Mouse (Mus musculus): ENCODE measurements around the gene Olfr976. TPM values are rescaled to one million over a fixed set of nuclear protein-coding genes. Genes with fewer than 3 reads are reported as not detected.
"Not testable (repeated sequence)": the region's sequence is repeated elsewhere in the genome, so short reads cannot be mapped to it uniquely, and the experiment has no call there.

The Olfr976 gene
- total RNA-seq (2022), result not detected

GRCm38 (mm10) chr9:39961033-39961432, at the start of gene Olfr976:
Olfr976 (minus strand) TSS chr9:39961133.
- not testable (repeated sequence) for DNase-seq (ENCODE audit: low spot score)

- DNase-seq (ENCODE audit: low spot score), result no peak
Measured at GRCm38 (mm10) chr9:40009482-40009881, 48.5 kb upstream of the Olfr976 start, which contains the start of gene Olfr980. Olfr980 (minus strand) TSS chr9:40009582.

- no peak for DNase-seq (ENCODE audit: low spot score)
Measured at GRCm38 (mm10) chr9:40003365-40003764, 42.4 kb upstream of the Olfr976 start, which contains the start of gene Olfr979. Olfr979 (minus strand) TSS chr9:40003465.

- no peak for DNase-seq (ENCODE audit: low spot score)
Measured at GRCm38 (mm10) chr9:39991813-39992212, 30.9 kb upstream of the Olfr976 start, which contains the start of gene Olfr978. Olfr978 (plus strand) TSS chr9:39992113.

GRCm38 (mm10) chr9:39976581-39977145, 15.7 kb upstream of the Olfr976 start:
- not testable (repeated sequence) for DNase-seq (ENCODE audit: low spot score)

- no peak for DNase-seq (ENCODE audit: low spot score)
Measured at GRCm38 (mm10) chr9:39951946-39952345, 9.0 kb downstream of the Olfr976 start, which contains the start of gene Olfr975. Olfr975 (minus strand) TSS chr9:39952046.

GRCm38 (mm10) chr9:39937201-39937600, 23.7 kb downstream of the Olfr976 start, which contains the start of gene Olfr974:
Olfr974 (plus strand) TSS chr9:39937501.
- no peak for DNase-seq (ENCODE audit: low spot score)

GRCm38 (mm10) chr9:39928837-39929236, 32.1 kb downstream of the Olfr976 start:
- not testable (repeated sequence) for DNase-seq (ENCODE audit: low spot score)

GRCm38 (mm10) chr9:39927975-39928836, 32.7 kb downstream of the Olfr976 start:
- DNase-seq (ENCODE audit: low spot score), result not testable (repeated sequence)

- DNase-seq (ENCODE audit: low spot score), result no peak
Measured at GRCm38 (mm10) chr9:39909939-39910338, 51.0 kb downstream of the Olfr976 start.

- DNase-seq (ENCODE audit: low spot score), result no peak
Measured at GRCm38 (mm10) chr9:39907036-39907435, 53.9 kb downstream of the Olfr976 start, which contains the start of gene Olfr229. Olfr229 (plus strand) TSS chr9:39907336.

- no peak for DNase-seq (ENCODE audit: low spot score)
Measured at GRCm38 (mm10) chr9:39905106-39905505, 55.8 kb downstream of the Olfr976 start.

Other genes with a start within 250 kb of the Olfr976 start
- not detected for gene Olfr965, start 249.8 kb downstream of the Olfr976 start, total RNA-seq (2022)
- not detected for gene Olfr150, start 230.2 kb downstream of the Olfr976 start, total RNA-seq (2022)
- gene Olfr967, start 214.9 kb downstream of the Olfr976 start, total RNA-seq (2022), result not detected
- gene Olfr968, start 177.9 kb downstream of the Olfr976 start, total RNA-seq (2022), result not detected
- not detected for gene Olfr969, start 170.2 kb downstream of the Olfr976 start, total RNA-seq (2022)
- gene Olfr970, start 152.3 kb downstream of the Olfr976 start, total RNA-seq (2022), result not detected
- gene Olfr971, start 124.3 kb downstream of the Olfr976 start, total RNA-seq (2022), result not detected
- not detected for gene Olfr972, start 94.7 kb downstream of the Olfr976 start, total RNA-seq (2022)
- not detected for gene Olfr229, start 53.8 kb downstream of the Olfr976 start, total RNA-seq (2022)
- gene Olfr974, start 23.6 kb downstream of the Olfr976 start, total RNA-seq (2022), result not detected
- gene Olfr975, start 9.1 kb downstream of the Olfr976 start, total RNA-seq (2022), result not detected
- not detected for gene Olfr978, start 31.0 kb upstream of the Olfr976 start, total RNA-seq (2022)
- not detected for gene Olfr979, start 42.3 kb upstream of the Olfr976 start, total RNA-seq (2022)
- gene Olfr980, start 48.4 kb upstream of the Olfr976 start, total RNA-seq (2022), result not detected
- gene Olfr981, start 60.3 kb upstream of the Olfr976 start, total RNA-seq (2022), result not detected
- gene Olfr982, start 112.7 kb upstream of the Olfr976 start, total RNA-seq (2022), result not detected
- gene Olfr983, start 132.5 kb upstream of the Olfr976 start, total RNA-seq (2022), result not detected
- gene Olfr984, start 153.1 kb upstream of the Olfr976 start, total RNA-seq (2022), result not detected
- not detected for gene Olfr985, start 169.1 kb upstream of the Olfr976 start, total RNA-seq (2022)
- gene Tmem225, start 187.0 kb upstream of the Olfr976 start, total RNA-seq (2022), result not detected
- gene Olfr986, start 219.8 kb upstream of the Olfr976 start, total RNA-seq (2022), result not detected
- gene Zfp202, start 231.2 kb upstream of the Olfr976 start, total RNA-seq (2022), result 1 to 10 TPM; 2.4 to 3.1 (median 2.6) TPM

All from heart, adult 8-10 months (tissue).